Mouse (Mus musculus) lung, postnatal 0 days (tissue): ENCODE data around the gene Gm17490. TPM values are rescaled to one million over a fixed set of nuclear protein-coding genes. Genes with fewer than 3 reads are reported as not detected.

Experiments used
- ATAC-seq: fragments of 200-750 bp; cut with Nextera tagmentation; 2 replicates; pipeline ENCODE4 v1.8.0; 2017; ENCODE audit warnings: moderate library complexity
- DNase-seq: peaks from one replicate; pipeline ENCODE4 v3.0.0-alpha.2; 2016; ENCODE audit warnings: low spot score
- H3K27ac ChIP-seq: fragments of 300-500 bp; sonication (generic); 2 replicates; pipeline ENCODE4 v1.5.1; 2014; ENCODE audit warnings: antibody characterized with exemption, mild to moderate bottlenecking, low read length, mixed read lengths
- H3K27me3 ChIP-seq: fragments of 300-500 bp; sonication (generic); replicated peaks from 2 replicates; pipeline ENCODE4 v1.6.1; 2014; ENCODE audit warnings: low read length, mixed read lengths; ENCODE audit not compliant: insufficient read depth
- H3K36me3 ChIP-seq: fragments of 300-500 bp; sonication (generic); 2 replicates; pipeline ENCODE4 v1.6.1; 2014; ENCODE audit warnings: low read length, mixed read lengths; ENCODE audit not compliant: insufficient read depth
- H3K4me1 ChIP-seq: fragments of 300-500 bp; sonication (generic); 2 replicates; pipeline ENCODE4 v1.6.1; 2014; ENCODE audit warnings: antibody characterized with exemption, low read depth, low read length, mixed read lengths; ENCODE audit not compliant: insufficient read depth
- H3K4me2 ChIP-seq: fragments of 300-500 bp; sonication (generic); replicated peaks from 2 replicates; pipeline ENCODE4 v1.6.1; 2014; ENCODE audit warnings: low read depth, mild to moderate bottlenecking, low read length, moderate library complexity, mixed read lengths
- H3K4me3 ChIP-seq: fragments of 300-500 bp; sonication (generic); 2 replicates; pipeline ENCODE4 v1.5.1; 2014; ENCODE audit warnings: low read depth, low read length
- H3K9ac ChIP-seq: fragments of 300-500 bp; sonication (generic); replicated peaks from 2 replicates; pipeline ENCODE4 v1.6.1; 2014; ENCODE audit warnings: low read depth, mild to moderate bottlenecking
- H3K9me3 ChIP-seq: fragments of 300-500 bp; sonication (generic); 2 replicates; pipeline ENCODE4 v1.6.1; 2016; ENCODE audit warnings: low read length, mixed read lengths
- CTCF ChIP-seq: IDR thresholded peaks from 2 replicates; pipeline ENCODE4 v1.5.1; 2016; ENCODE audit warnings: antibody characterized with exemption, mild to moderate bottlenecking
- EP300 ChIP-seq: IDR thresholded peaks from 2 replicates; pipeline ENCODE4 v1.6.1; 2016; ENCODE audit warnings: antibody characterized with exemption, mild to moderate bottlenecking, control low read depth
- WGBS: fragments of 180-500 bp; shearing (Covaris S2); extraction: QIAGEN DNeasy Blood & Tissue Kit; methylation state at CpG from one replicate; pipeline ENCODE4 v1.1.7; 2014; 5-methylcytosine and 5-hydroxymethylcytosine counted together
- polyA plus RNA-seq: library from polyadenylated mRNA; unstranded; fragments of >200 nt; fragmentation: Nextera tagmentation; extraction: Ambion mirVana; gene quantifications from 2 replicates; pipeline ENCODE4 v1.2.1, GENCODE M21; 2015

Gm17490 gene
- polyA plus RNA-seq, 1 experiment from 2014 or later, result not detected

DNA sequence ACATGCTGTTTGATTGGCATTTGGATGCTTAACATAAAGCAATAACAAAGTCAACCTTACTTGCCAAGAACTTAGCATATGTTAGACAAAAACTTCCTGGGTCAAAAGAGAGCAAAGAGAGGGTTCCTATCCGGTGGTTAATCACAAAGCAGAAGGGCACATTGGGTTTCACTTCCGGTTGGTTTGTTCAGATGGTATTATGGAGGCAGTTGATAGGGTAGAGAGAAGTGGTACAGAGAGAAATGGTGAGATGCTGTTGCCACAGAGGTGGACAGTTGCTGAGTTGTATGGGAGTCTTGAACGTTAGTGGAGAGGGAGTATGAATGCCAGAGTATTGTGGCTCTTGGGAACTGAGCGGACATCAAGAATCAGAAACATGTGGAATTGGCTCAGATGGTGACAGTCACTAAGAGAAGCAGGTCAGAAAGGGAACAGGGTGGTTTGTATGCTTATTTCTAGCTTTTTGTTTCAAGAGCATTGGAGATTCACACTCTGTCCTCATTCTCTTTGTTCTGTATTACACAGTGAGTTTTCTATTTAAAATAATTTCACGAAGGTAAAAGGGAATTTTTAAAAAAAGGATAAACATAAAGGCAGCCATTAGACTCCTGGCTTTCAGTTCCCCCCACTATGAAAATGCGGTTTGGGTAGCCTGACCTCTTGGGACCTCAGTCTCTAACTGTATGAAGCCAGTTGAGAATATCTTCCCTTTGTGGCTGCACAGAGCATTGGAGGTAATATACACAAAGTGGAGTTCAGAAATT lies 36.3 kb upstream of the Gm17490 start:
- H3K4me2 ChIP-seq, result no peak overlapping the region
- H3K9me3 ChIP-seq, result no peaks in the 10 kb centered on the region
- no peak for ATAC-seq

DNA sequence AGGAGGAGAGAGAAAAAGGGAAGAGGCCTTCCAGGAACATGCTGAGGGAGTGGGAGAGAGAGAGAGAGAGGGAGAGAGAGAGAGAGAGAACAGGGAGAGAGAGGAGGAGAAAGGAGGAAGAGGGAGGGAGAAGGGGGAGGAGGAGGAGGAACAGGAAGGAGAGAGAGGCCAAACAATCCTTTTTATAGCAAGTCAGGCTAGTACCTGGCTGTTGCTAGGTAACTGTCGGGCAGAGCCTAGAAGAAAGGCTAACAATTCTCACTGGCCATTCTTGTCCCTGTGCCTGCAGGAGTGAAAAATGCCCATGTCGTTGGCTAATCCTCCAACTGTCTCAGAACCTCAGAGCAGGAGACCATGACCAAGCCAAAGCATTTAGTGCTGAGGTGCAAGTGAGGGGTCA lies 33.2 kb upstream of the Gm17490 start:
- WGBS, result 24% methylated on average over 2 of the region's 2 CpGs
- Histone ChIP-seq H3K9ac (no peak overlapping the region), H3K9me3 (no peaks in the 10 kb centered on the region), H3K4me1 (no peaks in the 10 kb centered on the region), H3K4me3 (no peak overlapping the region), H3K27ac (no peak overlapping the region), H3K27me3 (no peaks in the 10 kb centered on the region), H3K36me3 (no peaks in the 10 kb centered on the region), H3K4me2 (no peak overlapping the region)
- TF ChIP-seq CTCF (no peak), EP300 (no peak)
- ATAC-seq (no peak), DNase-seq (no peak)

More for the DNA sequence above, 36.3 kb upstream of the Gm17490 start:
- Histone ChIP-seq H3K27me3 (no peaks in the 10 kb centered on the region), H3K4me3 (no peak overlapping the region), H3K4me1 (no peaks in the 10 kb centered on the region), H3K9ac (no peak overlapping the region), H3K36me3 (no peaks in the 10 kb centered on the region), H3K27ac (no peak overlapping the region)
- WGBS, result 72% methylated on average over 6 of the region's 6 CpGs
- DNase-seq, result no peak
- TF ChIP-seq EP300 (no peak), CTCF (no peak)

DNA sequence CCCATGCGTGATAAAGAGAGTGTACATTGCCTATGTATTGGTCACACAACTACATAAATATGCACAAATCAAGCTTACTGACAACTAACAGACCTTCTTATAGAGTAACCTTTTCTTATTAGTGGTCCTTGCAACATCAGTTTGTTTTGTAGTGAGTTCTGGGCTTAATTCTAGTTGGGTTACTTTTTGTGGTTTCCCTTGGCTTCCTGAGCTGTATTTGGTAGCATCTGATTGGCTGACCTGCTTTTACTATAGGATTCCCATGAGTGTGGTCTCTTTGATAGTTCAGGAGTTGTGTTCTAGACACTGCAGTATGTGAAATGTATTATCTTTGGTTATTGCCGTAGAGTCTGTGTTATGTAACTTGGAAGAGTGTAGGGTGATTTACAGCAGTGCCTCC lies 31.5 kb upstream of the Gm17490 start:
- TF ChIP-seq CTCF (no peak), EP300 (no peak)
- no peak for DNase-seq
- Histone ChIP-seq H3K9ac (no peak overlapping the region), H3K36me3 (no peaks in the 10 kb centered on the region), H3K4me2 (no peak overlapping the region), H3K27ac (no peak overlapping the region), H3K4me3 (no peak overlapping the region), H3K4me1 (no peaks in the 10 kb centered on the region), H3K27me3 (no peaks in the 10 kb centered on the region), H3K9me3 (no peaks in the 10 kb centered on the region)
- no peak for ATAC-seq
- 78% methylated on average over 2 of the region's 2 CpGs for WGBS

DNA sequence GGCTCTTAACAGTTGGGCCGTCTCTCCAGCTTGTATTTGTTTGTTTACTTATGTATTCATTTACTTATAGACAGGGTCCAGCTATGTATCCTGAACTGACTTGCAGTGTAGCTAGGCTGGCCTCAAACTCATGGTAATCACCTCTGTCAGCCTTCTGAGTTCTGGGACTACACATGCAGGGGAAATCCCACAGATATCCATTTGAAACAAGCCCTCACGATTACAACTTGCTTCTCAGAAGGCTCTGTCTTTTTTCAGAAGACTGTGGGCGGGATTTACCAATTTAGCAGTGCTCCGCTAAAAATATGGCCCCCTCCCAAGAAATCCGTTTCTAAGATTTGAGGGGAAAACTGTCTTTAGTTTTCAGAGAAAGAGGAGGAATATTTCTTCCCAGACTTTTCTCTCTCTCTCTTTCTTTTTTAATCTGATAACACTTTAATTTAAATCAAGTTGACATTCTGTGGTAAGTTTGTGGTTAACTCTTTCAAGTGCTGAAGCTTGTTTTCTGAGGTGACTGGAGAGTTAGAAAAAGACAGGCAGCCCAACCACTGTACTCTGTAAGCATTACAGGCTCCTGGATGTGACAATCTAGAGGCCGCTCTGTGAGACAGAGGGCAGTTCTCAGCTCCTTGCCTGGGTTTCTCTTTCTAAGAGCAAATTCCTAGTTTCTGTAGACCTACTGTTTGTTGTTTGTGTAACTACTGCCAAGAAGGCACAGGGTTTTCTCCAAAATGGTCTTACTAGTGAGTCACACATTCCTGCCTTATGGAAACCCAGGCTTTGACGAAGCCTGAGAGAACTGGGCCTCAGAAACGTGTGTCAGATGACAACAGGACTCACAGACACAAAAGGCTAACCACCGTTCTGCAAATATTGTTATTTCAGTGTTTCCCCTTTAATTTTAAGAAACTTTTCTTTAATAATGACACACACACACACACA lies 29.2 kb upstream of the Gm17490 start:
- no peak overlapping the region for H3K4me3 ChIP-seq

DNA sequence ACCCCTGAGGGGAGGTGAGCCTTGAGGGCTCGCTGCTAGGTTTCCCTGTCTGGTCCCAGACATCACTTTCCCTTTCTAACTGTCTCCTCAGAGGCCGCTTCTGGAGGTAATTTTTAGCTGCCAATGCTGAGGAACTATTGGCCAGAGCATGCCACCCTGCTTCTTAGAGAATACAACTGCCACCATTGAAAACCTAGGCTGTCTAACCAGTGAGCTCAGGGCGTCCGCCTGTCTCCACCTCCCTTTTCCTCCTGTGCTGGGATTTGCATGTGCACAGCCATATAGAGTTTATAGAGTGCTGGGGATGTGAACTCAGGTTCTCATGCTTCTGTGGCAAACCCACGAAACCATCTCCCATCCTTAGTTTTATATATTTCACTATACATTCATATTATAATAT lies 27.7 kb upstream of the Gm17490 start:
- no peak for TF ChIP-seq CTCF
- TF ChIP-seq EP300, result no peak
- Histone ChIP-seq H3K27ac (no peak overlapping the region), H3K4me3 (no peak overlapping the region), H3K4me1 (no peaks in the 10 kb centered on the region), H3K27me3 (no peaks in the 10 kb centered on the region), H3K36me3 (no peaks in the 10 kb centered on the region), H3K9me3 (no peaks in the 10 kb centered on the region), H3K4me2 (no peak overlapping the region), H3K9ac (no peak overlapping the region)
- DNase-seq, result no peak
- WGBS, result 72% methylated on average over 5 of the region's 5 CpGs
- ATAC-seq, result no peak

More for the DNA sequence above, 29.2 kb upstream of the Gm17490 start:
- H3K27me3 ChIP-seq, result no peaks in the 10 kb centered on the region
- WGBS, result 55% methylated on average over 9 of the region's 9 CpGs
- ATAC-seq, result no peak
- H3K36me3 ChIP-seq, result no peaks in the 10 kb centered on the region
- H3K27ac ChIP-seq, result no peak overlapping the region
- no peak overlapping the region for H3K9ac ChIP-seq
- DNase-seq, result no peak
- no peaks in the 10 kb centered on the region for H3K4me1 ChIP-seq
- no peak overlapping the region for H3K4me2 ChIP-seq
- TF ChIP-seq EP300 (no peak), CTCF (no peak)
- no peaks in the 10 kb centered on the region for H3K9me3 ChIP-seq

DNA sequence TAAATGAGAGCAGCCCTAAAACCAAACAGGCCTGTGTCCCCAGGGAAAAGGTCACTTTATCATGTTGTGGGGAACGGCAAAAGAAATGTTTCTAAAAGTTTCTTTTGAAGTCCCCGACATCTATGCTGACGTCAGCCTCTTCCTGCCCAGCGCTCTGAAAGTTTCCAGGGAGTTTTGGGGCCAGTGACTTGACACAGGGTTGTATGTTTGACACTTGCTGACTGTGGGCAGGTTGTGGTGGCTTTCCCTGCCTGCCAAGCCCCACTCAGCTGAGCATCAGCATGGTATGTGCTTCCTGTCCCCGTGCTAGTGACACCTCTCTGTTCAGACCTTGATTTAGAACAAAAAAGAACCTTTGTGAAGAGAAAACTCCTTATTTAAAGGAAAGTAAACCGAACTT lies 27.3 kb upstream of the Gm17490 start:
- no peaks in the 10 kb centered on the region for H3K9me3 ChIP-seq
- no peak overlapping the region for H3K9ac ChIP-seq
- H3K27ac ChIP-seq, result no peak overlapping the region
- H3K27me3 ChIP-seq, result no peaks in the 10 kb centered on the region
- no peak for DNase-seq
- no peak overlapping the region for H3K4me2 ChIP-seq
- no peaks in the 10 kb centered on the region for H3K4me1 ChIP-seq
- no peak for ATAC-seq
- TF ChIP-seq EP300 (no peak), CTCF (no peak)
- 24% methylated on average over 6 of the region's 6 CpGs for WGBS
- no peak overlapping the region for H3K4me3 ChIP-seq
- H3K36me3 ChIP-seq, result no peaks in the 10 kb centered on the region
